In the genomic region with DNA sequence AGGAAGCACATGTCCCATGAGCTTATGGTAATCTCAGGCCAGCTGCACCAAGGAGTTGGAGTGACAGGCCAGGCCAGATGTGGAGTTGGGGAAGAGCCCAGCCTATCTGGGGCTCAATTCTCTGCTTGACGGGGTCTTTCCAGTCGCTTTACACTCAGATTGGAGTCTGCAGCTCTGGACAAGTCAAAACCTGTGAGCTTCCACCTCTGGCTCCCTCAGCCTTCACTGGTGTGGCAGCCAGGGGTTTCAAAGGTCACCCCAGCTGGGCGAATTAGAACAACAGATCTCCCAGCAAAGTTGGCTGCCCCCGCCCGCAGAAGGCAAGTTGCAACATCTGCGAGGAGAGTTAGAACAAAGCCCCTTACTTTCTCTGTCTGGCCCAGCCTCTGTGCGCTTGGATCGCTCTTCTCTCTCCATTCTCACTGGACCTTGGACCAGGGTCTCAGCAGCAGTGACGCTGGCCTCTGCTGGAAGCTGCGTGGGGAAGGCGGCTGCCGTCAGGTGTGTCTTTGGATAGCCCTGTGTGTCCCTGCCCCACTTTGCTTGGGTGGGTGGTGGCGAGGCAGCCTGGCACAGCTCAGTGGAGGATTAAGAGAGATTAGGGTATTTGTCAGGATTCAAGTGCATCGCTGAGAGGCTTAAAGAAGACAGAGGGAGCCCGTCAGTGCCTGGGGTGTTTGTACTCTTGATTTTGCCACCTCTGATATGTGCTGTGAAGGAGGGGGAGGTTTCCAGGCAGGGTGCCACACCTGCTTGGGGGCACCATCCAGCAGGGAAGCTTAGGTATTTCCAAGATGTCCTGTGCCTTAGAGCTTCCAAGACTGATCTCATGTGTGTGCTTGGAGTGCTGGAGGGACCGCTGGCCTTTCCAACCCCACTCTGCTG, we compare ENCODE assay signal across 8 mouse cellular contexts.
DNase-seq lines count a peak whose midpoint lies in the region; ATAC-seq and TF ChIP-seq lines count a peak whose summit lies in the region.

No protein-coding gene starts in this region.

- H3K4me3 ChIP-seq in embryonic facial prominence, embryonic 11.5 days (ENCODE audit: low read depth, low read length), result no peak overlapping the region
- no peak overlapping the region for H3K4me3 ChIP-seq in limb, embryonic 15.5 days
- no peak overlapping the region for H3K4me3 ChIP-seq in myocyte
- H3K4me3 ChIP-seq in left cerebral cortex, adult 2 months, result no peak overlapping the region

- ATAC-seq in embryonic facial prominence, embryonic 11.5 days (replicated peaks; ENCODE audit: insufficient number of reproducible peaks, low FRiP score, low TSS enrichment, low read depth), result peak; percentile 55; the same call in 1 of the 2 replicates
- ATAC-seq in limb, embryonic 15.5 days (ENCODE audit: insufficient number of reproducible peaks, low FRiP score, low TSS enrichment, low read depth), result 0 out of 2 replicates have a peak, but pooled peaks have one; percentile 42

- H3K4me2 ChIP-seq in embryonic facial prominence, embryonic 11.5 days (ENCODE audit: low read depth, low read length), result no peak overlapping the region
- no peak overlapping the region for H3K4me2 ChIP-seq in limb, embryonic 15.5 days
- peak overlapping the region; percentile 44 for H3K4me2 ChIP-seq in myocyte (ENCODE audit: low read depth)

- WGBS in embryonic facial prominence, embryonic 11.5 days, result 11% methylated on average over 16 of the region's 16 CpGs
- WGBS in limb, embryonic 15.5 days, result 33% methylated on average over 16 of the region's 16 CpGs

- no peak overlapping the region for H3K27ac ChIP-seq in embryonic facial prominence, embryonic 11.5 days (replicated peaks; ENCODE audit: low read depth, low read length)
- H3K27ac ChIP-seq in limb, embryonic 15.5 days, result peak overlapping the region; percentile 43; the same call in 1 of the 2 replicates
- no peak overlapping the region for H3K27ac ChIP-seq in left cerebral cortex, adult 2 months

- H3K79me2 ChIP-seq in myocyte (ENCODE audit: control insufficient read depth, insufficient read depth), result no peaks in the 10 kb centered on the region

- H3K4me1 ChIP-seq in embryonic facial prominence, embryonic 11.5 days (ENCODE audit: control insufficient read depth, insufficient read depth, low read length), result 0 out of 2 replicates have a peak, but pooled peaks cover 2% of the 10 kb centered on the region
- peaks cover 17% of the 10 kb centered on the region for H3K4me1 ChIP-seq in limb, embryonic 15.5 days

- H3K9me3 ChIP-seq in embryonic facial prominence, embryonic 11.5 days (replicated peaks; ENCODE audit: control insufficient read depth, low read length), result no peaks in the 10 kb centered on the region
- H3K9me3 ChIP-seq in limb, embryonic 15.5 days, result no peaks in the 10 kb centered on the region

- no peak overlapping the region; the same call in 1 of the 2 replicates for H3K9ac ChIP-seq in embryonic facial prominence, embryonic 11.5 days (replicated peaks; ENCODE audit: low read length)
- no peak overlapping the region for H3K9ac ChIP-seq in limb, embryonic 15.5 days

- no peaks in the 10 kb centered on the region for H3K27me3 ChIP-seq in embryonic facial prominence, embryonic 11.5 days (ENCODE audit: control insufficient read depth, insufficient read depth, low read length)
- peaks cover 5% of the 10 kb centered on the region; the same call in 1 of the 2 replicates for H3K27me3 ChIP-seq in limb, embryonic 15.5 days
- no peaks in the 10 kb centered on the region for H3K27me3 ChIP-seq in myocyte (ENCODE audit: control insufficient read depth, insufficient read depth, insufficient read length)

- H3K36me3 ChIP-seq in embryonic facial prominence, embryonic 11.5 days (replicated peaks; ENCODE audit: control insufficient read depth, insufficient read depth, low read depth, low read length), result no peaks in the 10 kb centered on the region
- H3K36me3 ChIP-seq in limb, embryonic 15.5 days, result no peaks in the 10 kb centered on the region
- H3K36me3 ChIP-seq in myocyte (ENCODE audit: control insufficient read depth, insufficient read depth), result no peaks in the 10 kb centered on the region

- TF ChIP-seq CTCF in left cerebral cortex, adult 2 months (IDR thresholded peaks at IDR 0.05), result no peak

- intact Hi-C loops in heart, postnatal 36 days (cut with DNase I), result no loop called here
- intact Hi-C loops in left cerebral cortex, adult 2 months (cut with DNase I), result no loop called here

- no peak overlapping the region for H3ac ChIP-seq in myocyte (ENCODE audit: control insufficient read depth, insufficient read length)

- no peak for TF ChIP-seq POLR2A in myocyte (IDR thresholded peaks at IDR 0.05; ENCODE audit: insufficient read length, low read depth)

- peak; percentile 8 for DNase-seq in ZHBTc4 (ENCODE audit: low read depth, low spot score)
- DNase-seq in embryonic facial prominence, embryonic 11.5 days (ENCODE audit: low spot score), result peak; percentile 37
- DNase-seq in heart, postnatal 36 days, result peak; percentile 44 to 54
- no peak for DNase-seq in thymus, postnatal 25 days
- no peak for DNase-seq in left cerebral cortex, adult 2 months (ENCODE audit: extremely low spot score in 1 of 2, low spot score in 2 of 2)
- DNase-seq in thymus, postnatal 10 days (ENCODE audit: low spot score in 2 of 2), result no peak

TF ChIP-seq in myocyte, 11 proteins besides CTCF, POLR2A, EP300 and RAD21:
- TF ChIP-seq TCF12 (IDR thresholded peaks at IDR 0.05; ENCODE audit: insufficient read depth, poor library complexity, severe bottlenecking) (no peak), USF1 (IDR thresholded peaks at IDR 0.05; ENCODE audit: low read depth) (no peak), MYOD1 (IDR thresholded peaks at IDR 0.05; ENCODE audit: control insufficient read depth in 1 of 3, insufficient read length in 2 of 3, low read depth in 2 of 3) (peak in 1 of 3 experiments; percentile 42)

Comparison
In these comparisons a context has a peak if more than half of its experiments do, and no peak if none do; other contexts are left out.
1. DNase-seq: peak in ZHBTc4 (single experiment), embryonic facial prominence, embryonic 11.5 days (single experiment) and heart, postnatal 36 days (2 of 2); none in thymus, postnatal 25 days (single experiment), left cerebral cortex, adult 2 months (0 of 2) and thymus, postnatal 10 days (0 of 2).